Mouse (Mus musculus) myocyte (in vitro differentiated cells): ENCODE measurements around the gene Gpatch2l. TPM values are rescaled to one million over a fixed set of nuclear protein-coding genes. Genes with fewer than 3 reads are reported as not detected.

Experiments used
- H3K27me3 ChIP-seq: one replicate; pipeline ENCODE4 v1.6.1; 2011; ENCODE audit not compliant: control insufficient read depth, insufficient read depth, insufficient read length
- H3K36me3 ChIP-seq: one replicate; pipeline ENCODE4 v1.6.1; 2011; ENCODE audit not compliant: control insufficient read depth, insufficient read depth
- H3K4me2 ChIP-seq: one replicate; pipeline ENCODE4 v1.6.1; 2011; ENCODE audit warnings: low read depth, control low read depth
- H3K4me3 ChIP-seq: one replicate; pipeline ENCODE4 v1.5.1; 2011; ENCODE audit warnings: mild to moderate bottlenecking, control low read depth, moderate library complexity
- H3K79me2 ChIP-seq: one replicate; pipeline ENCODE4 v1.6.1; 2011; ENCODE audit not compliant: control insufficient read depth, insufficient read depth
- H3ac ChIP-seq: one replicate; pipeline ENCODE4 v1.6.1; 2011; ENCODE audit not compliant: control insufficient read depth, insufficient read length
- CEBPB ChIP-seq: IDR thresholded peaks from 2 replicates; pipeline ENCODE4 v1.6.1; 2011; ENCODE audit warnings: mild to moderate bottlenecking, moderate library complexity; ENCODE audit not compliant: poor library complexity, insufficient read depth, severe bottlenecking
- E2F4 ChIP-seq: IDR thresholded peaks from one replicate; pipeline ENCODE4 v1.6.1; 2011; ENCODE audit warnings: mild to moderate bottlenecking, control low read depth, moderate library complexity; ENCODE audit not compliant: insufficient read depth
- MAX ChIP-seq: IDR thresholded peaks from one replicate; pipeline ENCODE4 v1.6.1; 2011; ENCODE audit warnings: low read depth, mild to moderate bottlenecking, control low read depth
- MYOD1 ChIP-seq, 3 experiments: IDR thresholded peaks; one replicate each; pipeline ENCODE4 v1.6.1; 2011; ENCODE audit warnings: control low read depth in 2 of 3, low read depth in 2 of 3, mild to moderate bottlenecking in 2 of 3, moderate library complexity in 1 of 3; ENCODE audit not compliant: insufficient read length in 2 of 3, control insufficient read depth in 1 of 3
- MYOG ChIP-seq, 3 experiments: IDR thresholded peaks; one replicate each; pipeline ENCODE4 v1.6.1; 2011; ENCODE audit warnings: control low read depth in 2 of 3, low read depth in 2 of 3, mild to moderate bottlenecking in 2 of 3; ENCODE audit not compliant: insufficient read length in 2 of 3, control insufficient read depth in 1 of 3, insufficient read depth in 1 of 3
- POLR2A ChIP-seq: IDR thresholded peaks from one replicate; pipeline ENCODE4 v1.6.1; 2011; ENCODE audit warnings: low read depth, mild to moderate bottlenecking, control low read depth, moderate library complexity; ENCODE audit not compliant: insufficient read length
- POLR2AphosphoS2 ChIP-seq: IDR thresholded peaks from one replicate; pipeline ENCODE4 v1.6.1; 2011; ENCODE audit warnings: low read depth, control low read depth; ENCODE audit not compliant: insufficient read length
- REST ChIP-seq: IDR thresholded peaks from one replicate; pipeline ENCODE4 v1.6.1; 2011; ENCODE audit warnings: mild to moderate bottlenecking, control low read depth, moderate library complexity; ENCODE audit not compliant: insufficient read depth, insufficient read length
- SRF ChIP-seq: IDR thresholded peaks from one replicate; pipeline ENCODE4 v1.6.1; 2011; ENCODE audit warnings: low read depth; ENCODE audit not compliant: control insufficient read depth, insufficient read length
- TCF12 ChIP-seq: IDR thresholded peaks from one replicate; pipeline ENCODE4 v1.6.1; 2011; ENCODE audit warnings: mild to moderate bottlenecking, control low read depth; ENCODE audit not compliant: poor library complexity, insufficient read depth, severe bottlenecking
- TCF3 ChIP-seq: IDR thresholded peaks from one replicate; pipeline ENCODE4 v1.6.1; 2011; ENCODE audit warnings: low read depth, control low read depth; ENCODE audit not compliant: insufficient read length
- USF1 ChIP-seq: IDR thresholded peaks from one replicate; pipeline ENCODE4 v1.6.1; 2011; ENCODE audit warnings: low read depth, mild to moderate bottlenecking, control low read depth, moderate library complexity
- polyA plus RNA-seq: library from polyadenylated mRNA; unstranded; fragments of >200 nt; fragmentation: generic; extraction: Trizol; gene quantifications from one replicate; pipeline ENCODE4 v1.2.1, GENCODE M21; 2012; ENCODE audit warnings: missing spikeins

Gene Gpatch2l
- polyA plus RNA-seq, 1 experiment, result 11.4 TPM

DNA sequence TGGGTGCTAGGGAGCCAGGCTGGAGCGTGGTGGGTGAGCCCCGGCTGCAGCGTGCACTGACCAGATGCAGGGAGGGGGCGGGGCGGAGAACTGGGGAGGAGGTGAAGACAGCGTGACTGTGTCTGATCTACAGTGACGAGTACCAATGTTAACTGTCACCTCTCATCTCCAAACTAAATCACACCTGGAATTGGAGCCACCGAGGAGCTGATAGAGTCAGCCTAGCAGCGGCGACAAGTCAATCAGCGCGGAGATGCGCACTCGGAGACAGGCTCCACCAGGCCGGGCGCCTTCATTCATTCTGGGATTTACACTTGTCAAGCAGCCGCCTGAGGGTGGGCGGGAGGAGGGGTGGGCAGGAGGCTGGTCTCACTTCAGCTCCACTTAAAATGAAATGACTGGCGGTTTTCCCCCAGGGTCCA lies 30.5 kb upstream of the Gpatch2l start:
- H3ac ChIP-seq, result no peak overlapping the region
- no peaks in the 10 kb centered on the region for H3K79me2 ChIP-seq
- H3K27me3 ChIP-seq, result peaks cover 34% of the 10 kb centered on the region
- H3K36me3 ChIP-seq, result no peaks in the 10 kb centered on the region
- no peak overlapping the region for H3K4me2 ChIP-seq
- no peak overlapping the region for H3K4me3 ChIP-seq
- TF ChIP-seq REST, result no peak
- TF ChIP-seq TCF3, result no peak
- TF ChIP-seq MYOD1 (IDR thresholded peaks at IDR 0.05; ENCODE audit: control insufficient read depth in 1 of 3, insufficient read length in 2 of 3, low read depth in 2 of 3), result no peak
- TF ChIP-seq USF1, result no peak
- TF ChIP-seq TCF12, result no peak
- no peak for TF ChIP-seq POLR2A
- no peak for TF ChIP-seq E2F4
- TF ChIP-seq MAX, result no peak
- no peak for TF ChIP-seq CEBPB
- TF ChIP-seq POLR2AphosphoS2, result no peak
- no peak for TF ChIP-seq SRF
- no peak for TF ChIP-seq MYOG (IDR thresholded peaks at IDR 0.05; ENCODE audit: control insufficient read depth in 1 of 3, insufficient read depth in 1 of 3, insufficient read length in 2 of 3, low read depth in 2 of 3)

- Histone ChIP-seq H3K36me3 (no peaks in the 10 kb centered on the region), H3K27me3 (peaks cover 34% of the 10 kb centered on the region), H3ac (no peak overlapping the region), H3K4me2 (no peak overlapping the region), H3K4me3 (no peak overlapping the region), H3K79me2 (no peaks in the 10 kb centered on the region)
- TF ChIP-seq REST, result peak; percentile 94
- peak; percentile 55 for TF ChIP-seq MAX
- no peak for TF ChIP-seq POLR2A
Observed at GRCm38 (mm10) chr12:86212693-86213470, 28.8 kb upstream of the Gpatch2l start.

- Histone ChIP-seq H3K79me2 (no peaks in the 10 kb centered on the region), H3K36me3 (no peaks in the 10 kb centered on the region), H3ac (no peak overlapping the region), H3K4me2 (no peak overlapping the region), H3K4me3 (no peak overlapping the region), H3K27me3 (peaks cover 34% of the 10 kb centered on the region)
- no peak for TF ChIP-seq E2F4
- no peak for TF ChIP-seq POLR2AphosphoS2
- TF ChIP-seq CEBPB, result no peak
- TF ChIP-seq REST, result no peak
- TF ChIP-seq MAX, result no peak
- no peak for TF ChIP-seq MYOG (IDR thresholded peaks at IDR 0.05; ENCODE audit: control insufficient read depth in 1 of 3, insufficient read depth in 1 of 3, insufficient read length in 2 of 3, low read depth in 2 of 3)
Observed at GRCm38 (mm10) chr12:86214201-86214600, 27.5 kb upstream of the Gpatch2l start.

DNA sequence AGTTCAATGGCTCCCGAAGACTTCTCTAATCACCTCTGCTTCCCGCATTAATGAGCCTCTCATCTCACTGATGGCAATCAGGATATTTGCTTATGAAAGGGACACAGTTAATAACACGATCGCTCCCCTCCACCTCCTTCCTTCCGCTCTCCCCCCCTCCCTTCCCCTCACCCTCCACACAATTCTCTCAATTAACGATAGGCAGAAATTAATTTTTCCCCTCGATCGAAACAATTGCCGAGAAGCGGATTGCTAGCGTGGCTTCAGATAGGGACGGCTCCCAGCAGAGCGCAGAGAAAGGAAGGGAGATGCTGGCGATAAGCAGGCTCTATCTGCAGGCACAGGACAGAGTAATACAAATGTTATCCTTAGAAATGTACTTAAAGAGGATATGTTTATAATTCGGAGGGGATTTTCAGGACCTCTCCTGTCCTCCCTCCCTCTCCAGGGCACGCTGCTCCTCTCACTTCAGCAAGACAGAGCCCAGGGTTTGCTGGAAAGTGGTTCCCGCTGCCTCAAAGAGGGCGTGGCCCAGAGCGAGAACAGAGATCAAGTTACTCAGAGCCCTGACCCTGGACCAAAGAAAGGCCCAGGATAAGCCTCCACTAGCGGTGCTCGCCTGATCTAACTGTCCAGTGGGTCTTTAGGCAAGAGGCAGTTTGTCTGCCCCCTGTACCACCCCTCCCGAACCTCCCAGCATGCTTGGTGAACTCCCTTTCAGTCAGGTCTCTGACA lies 24.8 kb upstream of the Gpatch2l start:
- Histone ChIP-seq H3K27me3 (peaks cover 49% of the 10 kb centered on the region), H3K4me2 (peak overlapping the region; percentile 42), H3K4me3 (no peak overlapping the region), H3K36me3 (no peaks in the 10 kb centered on the region), H3ac (no peak overlapping the region), H3K79me2 (no peaks in the 10 kb centered on the region)
- no peak for TF ChIP-seq CEBPB
- no peak for TF ChIP-seq POLR2A
- no peak for TF ChIP-seq REST
- no peak for TF ChIP-seq MYOD1 (IDR thresholded peaks at IDR 0.05; ENCODE audit: control insufficient read depth in 1 of 3, insufficient read length in 2 of 3, low read depth in 2 of 3)

DNA sequence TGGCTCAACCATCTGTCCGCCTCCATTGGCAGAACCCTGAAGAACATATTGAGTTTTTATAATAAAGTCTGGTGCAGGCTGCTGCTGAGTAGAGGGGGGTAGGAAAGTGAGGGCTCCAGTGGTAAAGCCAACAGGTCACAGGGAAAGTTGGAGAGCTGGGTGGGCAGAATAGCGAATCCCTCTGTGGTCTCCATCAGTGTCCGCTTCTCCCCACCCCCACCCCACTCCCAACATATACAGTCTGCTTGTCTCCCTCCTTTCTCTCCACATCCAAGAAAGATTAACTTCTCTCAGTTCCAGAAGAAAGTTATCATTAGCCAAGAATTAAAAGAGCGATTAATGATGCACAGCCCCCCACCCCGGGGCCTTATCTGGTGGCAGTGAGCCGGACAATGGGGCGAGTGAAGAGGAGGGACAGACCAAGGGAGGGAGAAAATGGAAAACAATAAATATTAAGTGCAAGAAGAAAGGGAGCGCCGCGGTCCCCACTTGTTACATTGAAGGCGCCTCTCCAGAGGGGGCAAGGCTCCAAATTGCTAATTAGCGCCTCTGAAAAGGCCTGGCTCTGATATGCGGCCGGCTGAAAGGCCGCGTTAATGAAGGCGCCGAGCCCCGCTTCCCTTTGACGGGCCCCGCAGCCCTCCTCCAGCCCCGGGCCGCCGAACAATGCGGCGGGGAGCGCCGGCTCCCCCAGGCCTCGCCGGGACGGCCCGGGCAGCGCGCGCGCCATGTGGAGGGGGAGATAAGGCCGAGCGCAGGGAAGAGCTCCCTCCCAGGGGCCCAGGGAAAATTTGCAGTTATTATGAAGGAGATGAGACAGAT lies 21.2 kb upstream of the Gpatch2l start:
- Histone ChIP-seq H3K79me2 (no peaks in the 10 kb centered on the region), H3K36me3 (no peaks in the 10 kb centered on the region), H3K4me3 (no peak overlapping the region), H3K27me3 (peaks cover 31% of the 10 kb centered on the region), H3K4me2 (no peak overlapping the region), H3ac (no peak overlapping the region)
- no peak for TF ChIP-seq TCF12
- no peak for TF ChIP-seq MAX
- TF ChIP-seq POLR2A, result no peak
- TF ChIP-seq MYOD1 (IDR thresholded peaks at IDR 0.05; ENCODE audit: control insufficient read depth in 1 of 3, insufficient read length in 2 of 3, low read depth in 2 of 3), result no peak
- no peak for TF ChIP-seq CEBPB
- TF ChIP-seq TCF3, result no peak
- TF ChIP-seq REST, result no peak
- no peak for TF ChIP-seq MYOG (IDR thresholded peaks at IDR 0.05; ENCODE audit: control insufficient read depth in 1 of 3, insufficient read depth in 1 of 3, insufficient read length in 2 of 3, low read depth in 2 of 3)
- TF ChIP-seq SRF, result no peak
- no peak for TF ChIP-seq POLR2AphosphoS2
- no peak for TF ChIP-seq E2F4
- no peak for TF ChIP-seq USF1
